13 mouse cellular contexts compared by ENCODE assay signal in the genomic region with DNA sequence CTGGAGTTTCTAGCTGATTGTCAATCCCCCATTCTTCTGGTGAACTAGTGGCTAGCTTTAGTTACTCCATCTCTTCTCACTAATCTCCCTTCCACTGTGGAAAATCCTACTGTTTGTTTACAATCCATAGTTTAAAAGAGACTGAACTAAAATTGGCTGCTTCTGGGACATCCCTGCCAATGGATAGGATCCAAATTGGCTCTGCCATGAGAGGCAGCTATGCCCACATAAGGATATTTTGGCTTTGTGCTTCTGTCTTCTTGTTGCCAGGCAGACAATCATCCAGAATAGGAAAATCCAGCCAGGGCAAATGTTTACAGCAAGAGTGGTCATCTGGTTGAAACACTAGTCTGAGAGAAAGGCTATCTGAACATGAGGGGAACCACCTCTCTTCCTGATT.
DNase-seq lines count a peak whose midpoint lies in the region; ATAC-seq lines count a peak whose summit lies in the region.
"Had no signal": no experiment of that assay in that cellular context is flagged by ENCODE, and none has a peak within 500 bp of the region (broad histone marks: within the 10 kb centered on the region; RNA-seq: fewer than 3 reads in every experiment).

No protein-coding gene starts in this region.

- no peak overlapping the region for H3K4me2 ChIP-seq in forebrain, embryonic 16.5 days (ENCODE audit: low read length)
- H3K4me2 ChIP-seq: embryonic facial prominence, embryonic 12.5 days; limb, embryonic 13.5 days; midbrain, embryonic 15.5 days had no signal

- peak; percentile 84 for ATAC-seq in forebrain, embryonic 16.5 days
- ATAC-seq: CD4-positive, CD25-positive, alpha-beta regulatory T cell, adult 4 months; midbrain, embryonic 15.5 days had no signal

- H3K27me3 ChIP-seq in forebrain, embryonic 16.5 days (replicated peaks; ENCODE audit: control insufficient read depth, insufficient read depth, low read length) = no peaks in the 10 kb centered on the region
- H3K27me3 ChIP-seq in forebrain, embryonic 10.5 days (ENCODE audit: poor library complexity, severe bottlenecking) = no peaks in the 10 kb centered on the region
- H3K27me3 ChIP-seq: embryonic facial prominence, embryonic 12.5 days; limb, embryonic 13.5 days; midbrain, embryonic 15.5 days had no signal

- peak overlapping the region; percentile 48; the same call in 1 of the 2 replicates for H3K27ac ChIP-seq in forebrain, embryonic 16.5 days (ENCODE audit: low read length)
- H3K27ac ChIP-seq in forebrain, embryonic 10.5 days = no peak overlapping the region
- H3K27ac ChIP-seq: embryonic facial prominence, embryonic 12.5 days; gastrocnemius, adult 2 months; limb, embryonic 13.5 days; midbrain, embryonic 15.5 days had no signal

- no peaks in the 10 kb centered on the region for H3K4me1 ChIP-seq in forebrain, embryonic 16.5 days (replicated peaks; ENCODE audit: control insufficient read depth, insufficient read depth, low read length)
- no peaks in the 10 kb centered on the region for H3K4me1 ChIP-seq in forebrain, embryonic 10.5 days
- H3K4me1 ChIP-seq: embryonic facial prominence, embryonic 12.5 days; limb, embryonic 13.5 days; midbrain, embryonic 15.5 days had no signal

- no peaks in the 10 kb centered on the region for H3K36me3 ChIP-seq in forebrain, embryonic 16.5 days (ENCODE audit: control insufficient read depth, insufficient read depth)
- no peaks in the 10 kb centered on the region for H3K36me3 ChIP-seq in forebrain, embryonic 10.5 days (replicated peaks)
- H3K36me3 ChIP-seq: embryonic facial prominence, embryonic 12.5 days; limb, embryonic 13.5 days; midbrain, embryonic 15.5 days had no signal

- no peaks in the 10 kb centered on the region for H3K9me3 ChIP-seq in forebrain, embryonic 16.5 days (ENCODE audit: control insufficient read depth, low read length)
- no peaks in the 10 kb centered on the region for H3K9me3 ChIP-seq in forebrain, embryonic 10.5 days
- H3K9me3 ChIP-seq: embryonic facial prominence, embryonic 12.5 days; limb, embryonic 13.5 days; midbrain, embryonic 15.5 days had no signal

- no peak overlapping the region for H3K4me3 ChIP-seq in forebrain, embryonic 16.5 days (replicated peaks; ENCODE audit: low read length)
- H3K4me3 ChIP-seq in forebrain, embryonic 10.5 days = no peak overlapping the region
- H3K4me3 ChIP-seq: embryonic facial prominence, embryonic 12.5 days; gastrocnemius, adult 2 months; limb, embryonic 13.5 days; midbrain, embryonic 15.5 days had no signal

- H3K9ac ChIP-seq in forebrain, embryonic 16.5 days (replicated peaks; ENCODE audit: low read depth, low read length) = no peak overlapping the region
- H3K9ac ChIP-seq: embryonic facial prominence, embryonic 12.5 days; limb, embryonic 13.5 days; midbrain, embryonic 15.5 days had no signal

- DNase-seq in forebrain, embryonic 10.5 days (ENCODE audit: extremely low spot score, low spot score) = no peak
- peak; percentile 2 to 5 for DNase-seq in layer of hippocampus, postnatal 25 days (ENCODE audit: extremely low spot score in 1 of 2, low spot score in 1 of 2)
- no peak for DNase-seq in layer of hippocampus, adult 9-10 months (ENCODE audit: low spot score)
- DNase-seq in Muller cell, postnatal 12 days (ENCODE audit: inconsistent ontology term) = peak; percentile 52
- peak; percentile 2 to 8 for DNase-seq in cerebellum, postnatal 36 days
- DNase-seq in thymus, postnatal 0 days (ENCODE audit: low spot score) = no peak
- DNase-seq: gastrocnemius, adult 2 months; kidney, postnatal 25 days had no signal

Comparison
In these comparisons a context has a peak if more than half of its experiments do, and no peak if none do; other contexts are left out.
1. DNase-seq: peak in layer of hippocampus, postnatal 25 days (2 of 2), Muller cell, postnatal 12 days (single experiment) and cerebellum, postnatal 36 days (2 of 2); none in forebrain, embryonic 10.5 days (single experiment), layer of hippocampus, adult 9-10 months (single experiment) and thymus, postnatal 0 days (single experiment).